Mouse (Mus musculus) kidney, embryonic 15.5 days (tissue): ENCODE results near the gene Map3k6. TPM values are rescaled to one million over a fixed set of nuclear protein-coding genes. Genes with fewer than 3 reads are reported as not detected.

ENCODE experiments used
- ATAC-seq: fragments of 200-750 bp; cut with Nextera tagmentation; replicated peaks from 2 replicates; pipeline ENCODE4 v1.8.0; 2017; ENCODE audit warnings: moderate TSS enrichment; ENCODE audit not compliant: low FRiP score
- H3K27ac ChIP-seq: fragments of 300-500 bp; sonication (generic); 2 replicates; pipeline ENCODE4 v1.5.1; 2015; ENCODE audit warnings: mild to moderate bottlenecking, inconsistent platforms
- H3K27me3 ChIP-seq: fragments of 300-500 bp; sonication (generic); 2 replicates; pipeline ENCODE4 v1.6.1; 2015; ENCODE audit warnings: inconsistent platforms
- H3K36me3 ChIP-seq: fragments of 300-500 bp; sonication (generic); 2 replicates; pipeline ENCODE4 v1.6.1; 2015; ENCODE audit warnings: inconsistent platforms
- H3K4me1 ChIP-seq: fragments of 300-500 bp; sonication (generic); 2 replicates; pipeline ENCODE4 v1.6.1; 2015; ENCODE audit warnings: inconsistent platforms
- H3K4me2 ChIP-seq: fragments of 300-500 bp; sonication (generic); 2 replicates; pipeline ENCODE4 v1.6.1; 2015; ENCODE audit warnings: moderate library complexity, mild to moderate bottlenecking, inconsistent platforms
- H3K4me3 ChIP-seq: fragments of 300-500 bp; sonication (generic); replicated peaks from 2 replicates; pipeline ENCODE4 v1.5.1; 2015; ENCODE audit warnings: mild to moderate bottlenecking, inconsistent platforms
- H3K9ac ChIP-seq: fragments of 300-500 bp; sonication (generic); 2 replicates; pipeline ENCODE4 v1.6.1; 2015; ENCODE audit warnings: mild to moderate bottlenecking, inconsistent platforms
- H3K9me3 ChIP-seq: fragments of 300-500 bp; sonication (generic); replicated peaks from 2 replicates; pipeline ENCODE4 v1.6.1; 2016; ENCODE audit warnings: inconsistent platforms
- WGBS: fragments of 180-500 bp; shearing (Covaris S2); methylation state at CpG from one replicate; pipeline ENCODE4 v1.1.7; 2015; ENCODE audit warnings: mixed read lengths; 5-methylcytosine and 5-hydroxymethylcytosine counted together
- polyA plus RNA-seq: library from polyadenylated mRNA; unstranded; fragments of >200 nt; fragmentation: Nextera tagmentation; extraction: Ambion mirVana; gene quantifications from 2 replicates; pipeline ENCODE4 v1.2.1, GENCODE M21; 2015

Map3k6 gene
- polyA plus RNA-seq, 1 experiment from 2014 or later: 4.0 TPM

DNA sequence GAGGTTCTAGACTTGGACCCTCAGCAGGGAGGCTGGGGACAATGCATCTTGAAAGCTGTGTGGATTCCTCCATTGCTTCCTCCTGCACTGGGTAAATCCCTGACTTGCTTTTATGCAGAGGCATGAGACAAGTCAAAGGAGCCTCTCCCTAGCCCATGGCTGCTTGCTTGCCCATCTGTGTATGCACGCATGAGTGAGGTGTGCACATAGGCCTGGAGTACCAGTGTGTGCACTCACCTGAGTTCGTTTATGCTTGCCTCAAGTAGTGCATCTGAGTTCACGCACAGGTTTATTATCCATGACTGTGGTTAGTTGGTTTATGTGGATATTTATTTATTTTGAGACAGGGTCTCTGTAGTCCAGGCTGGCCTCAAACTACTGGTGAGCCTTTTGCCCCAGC, 38.4 kb upstream of the Map3k6 start:
- H3K4me2 ChIP-seq: no peak overlapping the region
- peak overlapping the region; percentile 4; the same call in 1 of the 2 replicates for H3K27ac ChIP-seq
- ATAC-seq: no peak
- H3K36me3 ChIP-seq: 0 out of 2 replicates have a peak, but pooled peaks cover 2% of the 10 kb centered on the region
- H3K4me1 ChIP-seq: peaks cover 51% of the 10 kb centered on the region
- WGBS: 83% methylated on average over 3 of the region's 3 CpGs
- no peak overlapping the region for H3K4me3 ChIP-seq
- no peak overlapping the region for H3K9ac ChIP-seq
- no peaks in the 10 kb centered on the region for H3K27me3 ChIP-seq
- H3K9me3 ChIP-seq: no peaks in the 10 kb centered on the region

DNA sequence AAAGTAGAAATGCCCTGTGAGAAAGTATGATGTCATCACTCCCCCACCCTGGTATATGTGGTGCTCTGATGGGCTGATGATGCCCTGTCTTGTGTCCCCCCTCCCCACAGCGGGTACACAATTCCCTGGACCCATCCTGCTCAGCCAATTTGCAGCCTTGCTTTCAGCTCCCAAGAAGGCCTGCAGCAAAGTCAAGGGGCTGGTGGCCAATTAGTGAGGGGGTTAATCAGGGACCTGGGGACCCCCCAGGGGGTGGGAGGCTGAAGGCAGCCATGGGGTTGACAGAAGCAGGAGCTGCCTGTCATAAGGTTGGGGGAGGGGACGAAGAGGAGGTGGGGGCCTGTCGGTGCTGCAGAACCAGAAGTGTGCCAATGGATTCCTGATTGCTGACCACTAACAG, 37.0 kb upstream of the Map3k6 start:
- no peak for ATAC-seq
- no peaks in the 10 kb centered on the region for H3K36me3 ChIP-seq

DNA sequence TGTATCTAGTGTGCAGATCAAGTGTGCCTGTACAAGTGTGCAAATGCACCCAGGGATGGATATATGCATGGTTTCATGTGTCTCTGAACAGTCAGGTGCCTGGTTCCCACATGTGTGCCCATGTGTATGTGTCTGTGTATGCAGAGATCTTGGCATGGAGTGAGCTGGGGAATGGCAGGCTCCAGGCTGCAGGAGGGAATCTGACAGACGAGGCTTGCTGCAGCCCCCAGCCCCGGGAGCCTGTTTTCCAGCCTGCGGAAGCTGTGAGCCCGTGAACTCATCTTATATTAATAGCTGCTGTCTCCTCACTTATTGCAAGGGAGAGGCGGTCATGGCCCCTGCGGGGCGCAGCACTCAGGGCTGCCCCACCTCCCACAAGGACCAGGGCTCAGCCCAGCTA, 36.2 kb upstream of the Map3k6 start:
- no peak overlapping the region for H3K4me3 ChIP-seq
- no peaks in the 10 kb centered on the region for H3K27me3 ChIP-seq
- no peak overlapping the region for H3K9ac ChIP-seq
- peaks cover 32% of the 10 kb centered on the region for H3K4me1 ChIP-seq
- H3K27ac ChIP-seq: peak overlapping the region; percentile 59; the same call in 1 of the 2 replicates
- WGBS: 29% methylated on average over 7 of the region's 7 CpGs
- H3K4me2 ChIP-seq: no peak overlapping the region
- no peaks in the 10 kb centered on the region for H3K36me3 ChIP-seq
- no peak for ATAC-seq
- no peaks in the 10 kb centered on the region for H3K9me3 ChIP-seq

More for the DNA sequence above, 37.0 kb upstream of the Map3k6 start:
- H3K4me2 ChIP-seq: no peak overlapping the region
- H3K9ac ChIP-seq: no peak overlapping the region
- H3K4me3 ChIP-seq: no peak overlapping the region
- no peak overlapping the region for H3K27ac ChIP-seq
- 71% methylated on average over 3 of the region's 3 CpGs for WGBS
- no peaks in the 10 kb centered on the region for H3K27me3 ChIP-seq
- H3K4me1 ChIP-seq: peaks cover 38% of the 10 kb centered on the region
- no peaks in the 10 kb centered on the region for H3K9me3 ChIP-seq

DNA sequence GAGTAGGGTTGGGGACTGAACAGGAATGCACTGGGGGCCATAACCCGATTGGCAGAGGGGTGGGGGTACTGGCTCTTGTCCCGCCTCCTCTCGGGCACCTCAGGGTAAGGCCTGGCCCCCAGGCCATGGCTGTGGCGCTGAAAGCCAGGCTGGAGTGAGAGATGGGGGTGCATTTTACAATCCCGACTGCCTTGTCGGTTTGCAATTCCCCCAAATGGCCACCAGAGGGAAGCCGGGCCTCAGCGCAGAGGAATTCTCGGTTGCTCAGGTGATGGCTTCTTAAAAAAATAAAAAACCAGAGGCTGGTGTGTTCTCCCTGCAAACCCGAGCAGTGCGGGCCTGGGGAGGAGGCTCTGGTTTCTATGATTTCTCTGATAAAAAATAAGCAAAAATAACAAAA, 31.3 kb upstream of the Map3k6 start:
- peaks cover 43% of the 10 kb centered on the region for H3K27me3 ChIP-seq
- H3K36me3 ChIP-seq: no peaks in the 10 kb centered on the region
- no peak overlapping the region for H3K9ac ChIP-seq
- no peak overlapping the region for H3K4me3 ChIP-seq
- no peak for ATAC-seq
- H3K4me1 ChIP-seq: peaks cover 34% of the 10 kb centered on the region
- H3K27ac ChIP-seq: no peak overlapping the region
- WGBS: 4% methylated on average over 11 of the region's 11 CpGs
- no peaks in the 10 kb centered on the region for H3K9me3 ChIP-seq
- no peak overlapping the region for H3K4me2 ChIP-seq

DNA sequence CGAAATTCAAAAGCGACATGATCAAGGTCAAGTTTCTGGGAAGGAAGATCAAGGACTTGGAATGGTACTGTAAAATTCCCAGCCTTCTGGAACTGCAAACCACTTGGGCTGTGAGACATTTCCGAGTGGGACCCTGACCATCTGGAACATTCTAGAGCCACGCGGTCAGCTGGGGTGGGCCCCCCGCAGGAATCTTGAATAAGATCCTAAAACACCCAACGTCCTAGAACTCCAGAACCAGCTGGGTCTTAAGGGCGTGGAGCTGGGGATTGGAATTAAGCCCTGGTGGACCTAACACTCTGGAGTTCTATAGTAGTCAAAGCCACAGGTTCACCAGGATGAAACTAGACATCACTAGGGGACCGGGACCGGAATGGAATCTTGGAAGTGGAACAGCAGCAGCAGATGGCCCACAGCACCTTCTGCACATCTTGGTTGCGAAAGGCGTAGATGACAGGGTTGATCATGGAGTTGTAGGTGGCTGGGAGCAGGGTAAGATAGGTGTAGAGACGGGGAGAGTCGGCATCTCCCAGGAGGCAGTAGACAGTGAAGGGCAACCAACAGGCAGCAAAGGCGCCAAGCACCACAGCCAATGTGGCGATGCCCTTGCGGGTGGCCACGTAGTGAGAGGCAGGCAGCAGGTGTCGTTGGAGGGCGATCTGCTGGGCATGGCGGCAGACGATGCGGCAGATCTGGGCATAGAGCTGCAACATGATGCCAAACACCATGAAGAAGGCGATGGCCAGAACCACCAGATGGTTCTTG, 30.4 kb upstream of the Map3k6 start:
- no peak overlapping the region for H3K9ac ChIP-seq
- peaks cover 26% of the 10 kb centered on the region for H3K4me1 ChIP-seq
- no peaks in the 10 kb centered on the region for H3K9me3 ChIP-seq
- peaks cover 45% of the 10 kb centered on the region for H3K27me3 ChIP-seq
- WGBS: 93% methylated on average over 24 of the region's 24 CpGs
- no peaks in the 10 kb centered on the region for H3K36me3 ChIP-seq
- H3K4me3 ChIP-seq: no peak overlapping the region
- H3K4me2 ChIP-seq: no peak overlapping the region
- H3K27ac ChIP-seq: no peak overlapping the region
- no peak for ATAC-seq

DNA sequence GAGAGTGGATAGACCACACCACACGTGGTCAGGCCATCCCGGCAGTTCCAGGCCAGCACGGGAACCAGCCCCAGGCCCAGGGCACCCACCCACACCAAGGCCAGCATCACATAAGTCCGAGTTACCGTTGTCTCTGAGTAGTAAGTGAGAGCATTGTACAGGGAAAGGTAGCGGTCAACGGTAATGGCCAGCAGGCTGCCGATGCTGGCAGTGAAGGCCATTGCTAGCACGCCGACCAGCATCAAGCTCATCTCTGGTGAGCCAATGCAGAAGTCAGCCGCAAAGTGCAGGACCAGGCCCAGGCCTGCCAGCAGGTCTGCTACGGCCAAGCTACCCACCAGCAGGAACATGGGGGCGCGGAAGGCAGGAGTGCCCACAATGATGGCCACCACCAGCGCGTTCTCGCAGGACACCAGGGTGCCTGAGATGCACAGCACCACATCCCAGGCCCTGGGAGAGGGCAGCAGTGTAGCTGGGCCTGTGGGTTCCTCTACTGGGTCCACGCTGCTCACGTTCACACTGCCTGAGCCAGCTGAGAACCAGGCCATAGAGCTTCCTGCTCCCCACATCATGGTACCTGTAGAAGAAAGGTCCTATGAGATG, 29.7 kb upstream of the Map3k6 start:
- Histone ChIP-seq H3K9me3 (no peaks in the 10 kb centered on the region), H3K27me3 (peaks cover 45% of the 10 kb centered on the region), H3K9ac (no peak overlapping the region), H3K27ac (no peak overlapping the region), H3K4me1 (peaks cover 26% of the 10 kb centered on the region), H3K4me2 (no peak overlapping the region), H3K4me3 (no peak overlapping the region), H3K36me3 (no peaks in the 10 kb centered on the region)
- ATAC-seq: no peak
- 95% methylated on average over 19 of the region's 19 CpGs for WGBS

DNA sequence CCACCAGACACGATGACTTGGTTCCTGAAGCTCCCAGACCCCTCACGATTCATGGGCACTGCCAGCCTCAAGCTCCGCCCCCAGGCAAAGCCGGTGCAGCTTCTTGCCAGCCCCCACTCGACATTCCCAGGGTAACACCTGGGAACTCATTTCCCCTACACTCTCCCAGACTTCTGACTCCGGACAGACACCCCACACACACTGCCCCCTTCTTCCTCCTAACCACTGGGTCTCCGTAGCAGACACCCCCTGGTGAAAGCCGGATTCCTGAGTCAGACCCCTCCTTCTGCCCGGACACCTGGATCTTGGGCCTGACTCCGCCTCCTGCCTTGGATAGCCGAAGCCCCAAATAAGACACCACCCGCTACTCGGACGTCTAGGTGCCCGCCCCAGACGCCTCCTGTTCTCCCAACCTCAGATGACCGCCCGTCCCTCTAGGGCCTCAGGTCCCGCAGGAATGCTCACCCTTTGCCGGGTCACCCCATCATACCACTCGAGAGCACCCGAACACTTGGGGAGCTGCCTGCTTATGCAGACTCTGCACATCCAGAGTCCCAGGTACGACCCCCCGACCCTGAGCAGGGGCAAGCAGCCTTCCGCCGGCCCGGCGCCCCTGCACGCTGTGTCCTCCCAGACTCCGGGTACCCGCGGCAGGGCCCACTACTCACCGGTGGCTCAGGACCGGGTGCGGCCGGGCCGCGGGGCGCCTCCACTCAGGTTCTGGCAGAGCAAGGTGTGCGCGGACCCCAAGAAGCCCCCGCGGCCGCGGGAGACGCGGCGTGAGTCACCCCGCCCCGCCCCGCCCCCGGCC, 28.7 kb upstream of the Map3k6 start, which contains the start of the genes Cd164l2 and Gpr3:
Gene Cd164l2, plus strand, starts transcription at position 381 of the 811 bp plus-strand sequence.
Gene Gpr3, minus strand, starts transcription at position 786 of the 811 bp plus-strand sequence.
- Histone ChIP-seq H3K4me2 (peak within 1 kb of the TSS; percentile 98), H3K27ac (no peak within 1 kb of the TSS), H3K9ac (peak within 1 kb of the TSS; percentile 52), H3K4me3 (peak within 1 kb of the TSS; percentile 58), H3K27me3 (peaks cover 45% of the 10 kb centered on the region), H3K36me3 (no peaks in the 10 kb centered on the region), H3K9me3 (no peaks in the 10 kb centered on the region), H3K4me1 (peaks cover 26% of the 10 kb centered on the region)
- peak; percentile 35 for ATAC-seq
- 2% methylated on average over 52 of the region's 52 CpGs for WGBS

DNA sequence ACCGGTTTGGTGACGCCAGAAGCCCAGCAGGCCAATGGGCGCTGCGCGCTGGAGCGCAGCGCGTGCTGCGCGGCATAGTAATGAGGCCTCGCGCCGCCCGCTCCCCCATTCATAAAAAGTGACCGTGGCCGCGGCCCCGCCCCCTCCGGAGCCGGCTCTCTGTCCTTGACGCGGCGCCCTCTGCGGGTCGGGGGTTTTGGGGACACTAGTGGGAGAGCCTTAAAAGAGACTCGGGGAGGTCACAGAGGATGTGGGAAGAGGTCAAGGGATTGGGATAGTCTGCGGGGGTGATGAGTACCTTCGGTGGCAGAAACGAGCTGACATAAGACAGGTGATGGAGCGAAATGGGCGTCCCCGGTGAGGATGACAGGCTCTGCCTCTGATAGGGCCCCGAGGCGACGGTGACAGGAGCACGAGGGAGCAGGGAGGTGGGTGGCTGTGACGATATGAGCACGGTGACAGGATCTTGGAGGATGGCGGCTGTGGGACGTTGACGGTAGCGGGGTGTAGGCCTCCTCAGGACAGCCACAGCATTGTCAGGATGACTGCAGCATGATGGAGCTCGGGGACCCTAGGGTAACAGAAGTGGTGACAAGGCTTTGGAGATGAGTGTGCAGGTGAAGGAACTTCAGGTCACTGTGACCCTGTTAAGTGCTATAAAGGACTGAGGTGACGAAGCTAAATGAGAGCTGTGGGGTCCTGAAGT, 27.9 kb upstream of the Map3k6 start:
- Histone ChIP-seq H3K27ac (no peak overlapping the region), H3K4me3 (peak overlapping the region; percentile 58), H3K36me3 (no peaks in the 10 kb centered on the region), H3K4me1 (peaks cover 29% of the 10 kb centered on the region), H3K9ac (peak overlapping the region; percentile 52), H3K27me3 (peaks cover 45% of the 10 kb centered on the region), H3K4me2 (peak overlapping the region; percentile 98), H3K9me3 (no peaks in the 10 kb centered on the region)
- ATAC-seq: peak; percentile 78
- WGBS: under 1% methylated on average over 44 of the region's 44 CpGs

DNA sequence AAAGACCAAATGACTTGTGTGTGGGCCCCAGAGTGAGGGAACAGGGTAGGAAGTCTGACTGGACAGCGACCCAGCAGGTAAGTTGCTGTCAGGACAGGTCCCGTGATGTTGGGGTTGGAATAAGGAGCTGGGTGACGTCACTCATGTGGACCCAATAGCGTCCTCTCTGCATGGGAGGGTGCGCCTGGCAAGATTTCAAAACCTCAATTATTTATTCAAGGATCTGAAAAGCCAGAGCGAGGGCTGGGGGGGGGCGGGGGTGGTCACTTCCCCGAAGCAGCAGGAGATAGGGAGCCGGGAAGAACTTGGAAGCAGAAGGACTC, 27.4 kb upstream of the Map3k6 start:
- ATAC-seq: no peak
- Histone ChIP-seq H3K4me2 (peak overlapping the region; percentile 98), H3K27ac (no peak overlapping the region), H3K4me1 (peaks cover 32% of the 10 kb centered on the region), H3K27me3 (peaks cover 48% of the 10 kb centered on the region), H3K36me3 (no peaks in the 10 kb centered on the region), H3K4me3 (peak overlapping the region; percentile 58), H3K9me3 (no peaks in the 10 kb centered on the region), H3K9ac (no peak overlapping the region)
- WGBS: 2% methylated on average over 9 of the region's 9 CpGs

DNA sequence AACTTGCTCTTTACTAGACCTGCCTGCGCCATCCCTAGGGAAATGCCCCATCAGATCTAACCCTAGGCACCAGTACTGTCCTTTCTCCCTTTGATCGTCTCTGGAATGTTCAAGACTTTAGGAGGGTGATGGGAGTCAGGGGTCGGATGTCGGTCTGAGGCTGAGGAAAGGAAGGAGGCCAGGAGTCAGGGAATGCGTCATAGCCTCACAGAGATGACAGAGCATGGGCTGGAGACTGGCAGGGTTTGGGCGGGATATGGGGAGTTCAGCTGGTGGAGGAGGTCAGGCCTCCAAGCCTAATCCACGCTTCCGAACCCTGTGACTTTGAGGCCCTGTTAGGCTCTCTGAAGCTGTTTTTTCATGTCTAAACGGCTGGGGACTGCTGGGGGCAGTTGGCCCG, 27.0 kb upstream of the Map3k6 start:
- no peak for ATAC-seq
- H3K4me1 ChIP-seq: peaks cover 32% of the 10 kb centered on the region
- no peaks in the 10 kb centered on the region for H3K9me3 ChIP-seq
- H3K27ac ChIP-seq: no peak overlapping the region
- H3K9ac ChIP-seq: no peak overlapping the region
- peak overlapping the region; percentile 98 for H3K4me2 ChIP-seq
- WGBS: 10% methylated on average over 10 of the region's 10 CpGs
- peaks cover 49% of the 10 kb centered on the region for H3K27me3 ChIP-seq
- peak overlapping the region; percentile 58 for H3K4me3 ChIP-seq
- no peaks in the 10 kb centered on the region for H3K36me3 ChIP-seq

DNA sequence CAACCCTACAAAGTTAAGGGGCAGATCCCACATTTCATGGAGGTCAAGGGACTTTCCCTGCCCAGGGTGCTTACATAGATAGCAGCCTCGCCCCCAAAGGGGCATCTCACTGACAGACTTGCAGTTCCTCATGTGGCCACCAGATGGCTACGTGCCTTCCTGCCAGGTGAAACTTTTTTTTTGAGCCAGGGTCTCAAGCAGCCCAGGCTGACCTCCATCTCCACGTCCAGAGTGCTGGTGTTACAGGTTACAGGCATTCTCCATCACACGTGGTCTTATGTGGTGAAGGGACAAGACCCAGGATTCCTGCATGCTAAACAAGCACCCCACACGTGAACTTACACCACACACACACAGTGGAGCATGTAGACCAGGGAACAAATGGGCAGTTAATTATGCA, 23.0 kb upstream of the Map3k6 start:
- no peak overlapping the region for H3K9ac ChIP-seq
- ATAC-seq: no peak
- H3K36me3 ChIP-seq: no peaks in the 10 kb centered on the region
- 3% methylated on average over 5 of the region's 5 CpGs for WGBS
- H3K9me3 ChIP-seq: no peaks in the 10 kb centered on the region
- H3K4me1 ChIP-seq: peaks cover 37% of the 10 kb centered on the region
- peaks cover 39% of the 10 kb centered on the region for H3K27me3 ChIP-seq
- no peak overlapping the region for H3K27ac ChIP-seq
- H3K4me3 ChIP-seq: no peak overlapping the region; the same call in 1 of the 2 replicates
- no peak overlapping the region for H3K4me2 ChIP-seq
